Mouse (Mus musculus) heart, embryonic 15.5 days (tissue): ENCODE measurements around the gene Cpvl. TPM values are rescaled to one million over a fixed set of nuclear protein-coding genes. Genes with fewer than 3 reads are reported as not detected.

Source experiments
- ATAC-seq: fragments of 200-750 bp; cut with Nextera tagmentation; replicated peaks from 2 replicates; pipeline ENCODE4 v1.8.0; 2017; ENCODE audit warnings: low read depth, moderate TSS enrichment; ENCODE audit not compliant: insufficient number of reproducible peaks, insufficient read depth, low FRiP score
- H3K27ac ChIP-seq: fragments of 300-500 bp; sonication (generic); 2 replicates; pipeline ENCODE4 v1.5.1; 2015; ENCODE audit warnings: mild to moderate bottlenecking, inconsistent platforms
- H3K27me3 ChIP-seq: fragments of 300-500 bp; sonication (generic); 2 replicates; pipeline ENCODE4 v1.6.1; 2015; ENCODE audit warnings: inconsistent platforms
- H3K36me3 ChIP-seq: fragments of 300-500 bp; sonication (generic); 2 replicates; pipeline ENCODE4 v1.6.1; 2015; ENCODE audit warnings: mild to moderate bottlenecking, inconsistent platforms
- H3K4me1 ChIP-seq: fragments of 300-500 bp; sonication (generic); replicated peaks from 2 replicates; pipeline ENCODE4 v1.6.1; 2015; ENCODE audit warnings: inconsistent platforms
- H3K4me2 ChIP-seq: fragments of 300-500 bp; sonication (generic); 2 replicates; pipeline ENCODE4 v1.6.1; 2015; ENCODE audit warnings: inconsistent platforms, mild to moderate bottlenecking, moderate library complexity
- H3K4me3 ChIP-seq: fragments of 300-500 bp; sonication (generic); 2 replicates; pipeline ENCODE4 v1.5.1; 2015; ENCODE audit warnings: mild to moderate bottlenecking, inconsistent platforms
- H3K9ac ChIP-seq: fragments of 300-500 bp; sonication (generic); 2 replicates; pipeline ENCODE4 v1.6.1; 2015; ENCODE audit warnings: mild to moderate bottlenecking, inconsistent platforms
- H3K9me3 ChIP-seq: fragments of 300-500 bp; sonication (generic); replicated peaks from 2 replicates; pipeline ENCODE4 v1.6.1; 2016; ENCODE audit warnings: inconsistent platforms
- WGBS: fragments of 180-500 bp; shearing (Covaris S2); methylation state at CpG from one replicate; pipeline ENCODE4 v1.1.7; 2015; ENCODE audit warnings: mixed read lengths; 5-methylcytosine and 5-hydroxymethylcytosine counted together
- polyA plus RNA-seq: library from polyadenylated mRNA; unstranded; fragments of >200 nt; fragmentation: Nextera tagmentation; extraction: Ambion mirVana; gene quantifications from 2 replicates; pipeline ENCODE4 v1.2.1, GENCODE M21; 2015

The Cpvl gene
- polyA plus RNA-seq, 1 experiment from 2014 or later: not detected

DNA sequence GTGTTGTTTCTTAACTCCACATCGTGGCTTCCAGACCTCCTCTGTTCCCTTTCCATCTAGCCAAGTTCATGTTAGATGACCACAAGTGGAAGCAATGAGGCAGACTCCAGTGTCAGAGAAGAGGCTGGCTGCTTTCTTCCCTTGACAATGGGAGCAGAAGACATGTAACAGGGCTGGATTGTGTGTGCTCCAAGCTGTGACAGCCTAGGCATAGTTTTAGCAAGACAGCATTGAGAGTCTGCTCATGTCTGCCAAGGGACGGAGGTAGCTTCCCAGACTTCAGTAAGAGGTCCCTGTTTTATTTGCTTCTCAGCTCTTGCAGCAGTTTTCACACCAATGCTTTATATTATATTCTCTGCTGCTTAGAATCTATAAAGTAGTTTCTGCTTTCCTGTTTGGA is 124.2 kb downstream of the Cpvl start:
- no peak overlapping the region for H3K27ac ChIP-seq
- H3K36me3 ChIP-seq: no peaks in the 10 kb centered on the region
- WGBS: 74% methylated on average over 2 of the region's 2 CpGs
- no peaks in the 10 kb centered on the region for H3K9me3 ChIP-seq
- H3K27me3 ChIP-seq: no peaks in the 10 kb centered on the region; the same call in 1 of the 2 replicates
- no peaks in the 10 kb centered on the region for H3K4me1 ChIP-seq
- no peak for ATAC-seq
- H3K4me2 ChIP-seq: no peak overlapping the region
- no peak overlapping the region for H3K9ac ChIP-seq
- no peak overlapping the region for H3K4me3 ChIP-seq

DNA sequence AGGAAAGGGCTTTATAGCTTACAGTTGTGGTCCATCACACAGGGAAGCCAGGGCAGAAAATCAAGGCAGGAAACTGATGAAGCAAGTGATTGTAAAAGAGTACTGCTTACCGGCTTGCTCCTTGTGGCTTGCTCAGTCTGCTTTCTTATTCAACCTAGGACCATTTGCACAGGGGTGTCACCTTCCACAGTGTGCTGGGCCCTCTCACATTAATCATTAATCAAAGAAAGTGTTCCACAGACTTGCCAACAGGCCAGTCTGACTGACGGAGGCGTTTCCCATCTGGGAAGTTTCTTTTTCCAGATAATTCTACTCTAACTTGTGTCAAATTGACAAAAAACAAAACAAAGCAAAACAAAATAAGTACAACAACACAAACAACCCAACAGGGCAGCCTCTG is 124.9 kb downstream of the Cpvl start:
- 68% methylated on average over 3 of the region's 3 CpGs for WGBS
- no peak for ATAC-seq
- no peaks in the 10 kb centered on the region for H3K4me1 ChIP-seq

DNA sequence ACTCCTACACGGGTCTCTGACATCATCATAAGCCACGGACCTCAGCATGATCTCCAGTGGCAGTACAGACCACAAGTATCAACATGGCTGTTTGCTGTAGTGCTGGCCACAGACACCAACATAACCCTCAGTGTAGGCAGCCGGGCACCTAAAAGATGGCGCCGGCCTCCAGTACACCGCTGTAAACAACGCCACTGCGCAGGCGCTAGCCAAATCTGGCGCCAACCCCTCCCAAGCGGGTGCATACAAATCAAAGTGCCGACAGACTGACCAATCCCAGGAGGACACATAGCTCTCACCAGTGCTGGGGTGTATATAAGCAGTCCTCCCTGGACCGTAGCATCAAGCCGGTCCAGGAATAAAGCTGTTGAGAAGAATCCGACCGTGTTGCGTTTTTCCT is 133.8 kb downstream of the Cpvl start:
- H3K4me1 ChIP-seq: no peaks in the 10 kb centered on the region
- H3K27ac ChIP-seq: no peak overlapping the region
- no peaks in the 10 kb centered on the region for H3K9me3 ChIP-seq
- 90% methylated on average over 17 of the region's 17 CpGs for WGBS
- H3K4me2 ChIP-seq: no peak overlapping the region
- no peak overlapping the region for H3K9ac ChIP-seq
- no peaks in the 10 kb centered on the region for H3K27me3 ChIP-seq
- ATAC-seq: no peak
- H3K4me3 ChIP-seq: no peak overlapping the region
- no peaks in the 10 kb centered on the region for H3K36me3 ChIP-seq

More for the DNA sequence above, 124.9 kb downstream of the Cpvl start:
- no peaks in the 10 kb centered on the region; the same call in 1 of the 2 replicates for H3K27me3 ChIP-seq
- no peak overlapping the region for H3K4me2 ChIP-seq
- no peaks in the 10 kb centered on the region for H3K9me3 ChIP-seq
- no peak overlapping the region for H3K4me3 ChIP-seq
- H3K27ac ChIP-seq: no peak overlapping the region
- no peaks in the 10 kb centered on the region for H3K36me3 ChIP-seq
- H3K9ac ChIP-seq: no peak overlapping the region

DNA sequence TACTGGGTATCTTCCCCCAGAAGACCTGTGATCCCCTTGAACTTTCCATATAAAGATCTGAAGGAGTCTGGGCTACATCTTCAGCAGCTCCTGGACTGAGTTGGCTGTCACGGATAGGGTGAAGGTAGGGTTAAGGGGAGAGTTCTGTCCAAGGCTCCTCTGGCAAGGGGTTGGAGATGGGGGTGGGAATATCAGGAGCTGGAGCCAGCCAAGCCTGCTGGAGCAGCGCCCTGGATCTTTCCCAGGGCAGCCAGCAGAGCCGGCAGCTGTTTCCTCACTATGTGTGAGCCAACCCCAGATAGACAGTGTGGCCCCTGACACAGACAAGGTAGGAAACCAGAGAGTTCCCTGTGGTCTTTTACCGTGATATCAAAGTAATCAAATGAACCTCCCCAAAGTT is 153.3 kb downstream of the Cpvl start:
- peaks cover 14% of the 10 kb centered on the region; the same call in 1 of the 2 replicates for H3K4me1 ChIP-seq
- 29% methylated on average over 4 of the region's 4 CpGs for WGBS
- no peak for ATAC-seq
- no peak overlapping the region for H3K27ac ChIP-seq
- no peak overlapping the region for H3K4me2 ChIP-seq
- no peaks in the 10 kb centered on the region for H3K36me3 ChIP-seq
- no peak overlapping the region for H3K9ac ChIP-seq
- H3K27me3 ChIP-seq: peaks cover 33% of the 10 kb centered on the region
- no peaks in the 10 kb centered on the region for H3K9me3 ChIP-seq
- no peak overlapping the region for H3K4me3 ChIP-seq

Other genes with a start within 250 kb of the Cpvl start
- gene Tril, start 157.8 kb downstream of the Cpvl start, polyA plus RNA-seq: 5.5 and 9.1 TPM in 2 replicates
- gene Chn2, start 60.9 kb upstream of the Cpvl start, polyA plus RNA-seq: 5.4 and 6.1 TPM in 2 replicates